Mouse (Mus musculus): ENCODE results near the gene Slmap. TPM values are rescaled to one million over a fixed set of nuclear protein-coding genes. Genes with fewer than 3 reads are reported as not detected.
"Not testable (repeated sequence)": the region's sequence is repeated elsewhere in the genome, so short reads cannot be mapped to it uniquely, and the experiment has no call there.

The Slmap gene
- total RNA-seq, 2 experiments from 2014 or later: 99.2 to 104 TPM

DNA sequence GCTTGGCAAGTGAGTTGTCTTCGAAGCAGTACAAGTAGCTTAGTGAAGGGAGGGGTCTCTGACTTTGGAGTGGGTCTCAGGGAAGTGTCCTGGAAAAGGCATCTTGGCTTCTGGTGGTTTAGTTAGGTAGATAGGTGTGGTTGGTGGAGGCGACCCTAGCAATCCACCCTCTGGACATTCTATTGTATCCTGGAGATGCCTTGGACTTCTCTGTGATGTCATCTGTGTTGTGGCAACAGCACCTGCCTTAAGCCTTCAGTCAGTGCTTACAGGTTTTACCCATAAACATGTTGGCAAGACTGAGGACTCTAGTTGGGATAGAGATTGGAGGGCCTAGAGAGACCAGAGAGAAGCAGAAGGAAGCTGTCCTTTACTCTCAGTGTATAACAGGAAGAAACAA is 145.8 kb downstream of the Slmap start:
- not testable (repeated sequence) for DNase-seq

- DNase-seq: not testable (repeated sequence)
Observed at GRCm38 (mm10) chr14:26386999-26387398, 147.7 kb downstream of the Slmap start.

GRCm38 (mm10) chr14:26385659-26386058 is 149.1 kb downstream of the Slmap start:
- not testable (repeated sequence) for DNase-seq

DNA sequence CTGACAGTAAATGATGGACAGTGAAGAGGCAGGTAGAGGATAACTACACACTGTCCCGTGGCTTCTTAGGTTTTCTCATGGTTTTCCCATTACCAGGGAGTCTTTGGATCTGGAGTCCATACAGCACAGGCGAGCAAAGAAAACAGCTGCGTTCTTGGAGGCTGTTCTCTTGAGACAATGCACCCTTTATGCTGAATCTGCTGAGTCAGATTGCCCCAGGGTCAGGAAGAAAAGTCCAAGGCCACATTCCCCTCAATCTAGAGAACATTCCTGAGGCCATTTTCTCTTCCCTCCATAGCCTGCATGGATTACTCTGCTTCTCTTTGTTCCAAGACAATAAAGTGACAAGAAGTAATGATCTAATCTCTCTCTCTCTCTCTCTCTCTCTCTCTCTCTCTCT is 155.7 kb downstream of the Slmap start:
- DNase-seq: no peak

DNA sequence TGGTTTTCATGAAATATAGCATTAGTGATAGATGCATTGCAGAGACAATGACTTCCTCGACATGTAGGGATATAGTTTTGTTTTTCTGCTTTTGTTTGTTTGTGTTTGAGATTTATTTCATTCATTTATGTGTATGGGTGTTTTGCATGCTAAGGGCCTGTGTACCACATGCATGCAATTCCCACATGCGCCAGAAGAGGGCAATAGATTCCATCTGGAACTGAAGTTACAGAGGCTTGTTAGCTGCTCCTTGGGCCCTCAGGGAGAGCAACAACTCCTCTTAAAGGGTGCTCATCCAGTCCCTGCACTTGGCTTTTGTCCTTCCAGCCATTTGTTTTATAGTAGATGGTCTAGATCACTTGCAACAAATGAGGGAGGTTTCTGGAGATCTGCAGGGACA is 158.1 kb downstream of the Slmap start:
- DNase-seq: peak; percentile 23 to 48

Other genes with a start within 250 kb of the Slmap start
- 10 to 100 TPM; 30.6 to 31.2 TPM for gene Dennd6a, start 38.9 kb upstream of the Slmap start, total RNA-seq (2021)
- 100 to 1,000 TPM; 125 to 128 TPM for gene Arf4, start 103.1 kb upstream of the Slmap start, total RNA-seq (2021)
- 1 to 10 TPM; 7.6 to 8.5 TPM for gene Pde12, start 135.0 kb upstream of the Slmap start, total RNA-seq (2021)
- gene Dnah12, start 158.3 kb upstream of the Slmap start, total RNA-seq (2021): under 1 TPM; 0.20 to 0.30 TPM